Mouse (Mus musculus) myocyte (in vitro differentiated cells): Measurements from ENCODE around the gene Arrb1. TPM values are rescaled to one million over a fixed set of nuclear protein-coding genes. Genes with fewer than 3 reads are reported as not detected.

Experiments
- H3K27me3 ChIP-seq: one replicate; pipeline ENCODE4 v1.6.1; 2011; ENCODE audit not compliant: control insufficient read depth, insufficient read depth, insufficient read length
- H3K36me3 ChIP-seq: one replicate; pipeline ENCODE4 v1.6.1; 2011; ENCODE audit not compliant: control insufficient read depth, insufficient read depth
- H3K4me2 ChIP-seq: one replicate; pipeline ENCODE4 v1.6.1; 2011; ENCODE audit warnings: low read depth, control low read depth
- H3K4me3 ChIP-seq: one replicate; pipeline ENCODE4 v1.5.1; 2011; ENCODE audit warnings: mild to moderate bottlenecking, control low read depth, moderate library complexity
- H3K79me2 ChIP-seq: one replicate; pipeline ENCODE4 v1.6.1; 2011; ENCODE audit not compliant: control insufficient read depth, insufficient read depth
- H3ac ChIP-seq: one replicate; pipeline ENCODE4 v1.6.1; 2011; ENCODE audit not compliant: control insufficient read depth, insufficient read length
- CEBPB ChIP-seq: IDR thresholded peaks from 2 replicates; pipeline ENCODE4 v1.6.1; 2011; ENCODE audit warnings: mild to moderate bottlenecking, moderate library complexity; ENCODE audit not compliant: poor library complexity, insufficient read depth, severe bottlenecking
- E2F4 ChIP-seq: IDR thresholded peaks from one replicate; pipeline ENCODE4 v1.6.1; 2011; ENCODE audit warnings: mild to moderate bottlenecking, control low read depth, moderate library complexity; ENCODE audit not compliant: insufficient read depth
- MAX ChIP-seq: IDR thresholded peaks from one replicate; pipeline ENCODE4 v1.6.1; 2011; ENCODE audit warnings: low read depth, mild to moderate bottlenecking, control low read depth
- MYOD1 ChIP-seq, 3 experiments: IDR thresholded peaks; one replicate each; pipeline ENCODE4 v1.6.1; 2011; ENCODE audit warnings: control low read depth in 2 of 3, low read depth in 2 of 3, mild to moderate bottlenecking in 2 of 3, moderate library complexity in 1 of 3; ENCODE audit not compliant: insufficient read length in 2 of 3, control insufficient read depth in 1 of 3
- MYOG ChIP-seq, 3 experiments: IDR thresholded peaks; one replicate each; pipeline ENCODE4 v1.6.1; 2011; ENCODE audit warnings: control low read depth in 2 of 3, low read depth in 2 of 3, mild to moderate bottlenecking in 2 of 3; ENCODE audit not compliant: insufficient read length in 2 of 3, control insufficient read depth in 1 of 3, insufficient read depth in 1 of 3
- POLR2A ChIP-seq: IDR thresholded peaks from one replicate; pipeline ENCODE4 v1.6.1; 2011; ENCODE audit warnings: low read depth, mild to moderate bottlenecking, control low read depth, moderate library complexity; ENCODE audit not compliant: insufficient read length
- POLR2AphosphoS2 ChIP-seq: IDR thresholded peaks from one replicate; pipeline ENCODE4 v1.6.1; 2011; ENCODE audit warnings: low read depth, control low read depth; ENCODE audit not compliant: insufficient read length
- REST ChIP-seq: IDR thresholded peaks from one replicate; pipeline ENCODE4 v1.6.1; 2011; ENCODE audit warnings: mild to moderate bottlenecking, control low read depth, moderate library complexity; ENCODE audit not compliant: insufficient read depth, insufficient read length
- SRF ChIP-seq: IDR thresholded peaks from one replicate; pipeline ENCODE4 v1.6.1; 2011; ENCODE audit warnings: low read depth; ENCODE audit not compliant: control insufficient read depth, insufficient read length
- TCF12 ChIP-seq: IDR thresholded peaks from one replicate; pipeline ENCODE4 v1.6.1; 2011; ENCODE audit warnings: mild to moderate bottlenecking, control low read depth; ENCODE audit not compliant: poor library complexity, insufficient read depth, severe bottlenecking
- TCF3 ChIP-seq: IDR thresholded peaks from one replicate; pipeline ENCODE4 v1.6.1; 2011; ENCODE audit warnings: low read depth, control low read depth; ENCODE audit not compliant: insufficient read length
- USF1 ChIP-seq: IDR thresholded peaks from one replicate; pipeline ENCODE4 v1.6.1; 2011; ENCODE audit warnings: low read depth, mild to moderate bottlenecking, control low read depth, moderate library complexity
- polyA plus RNA-seq: library from polyadenylated mRNA; unstranded; fragments of >200 nt; fragmentation: generic; extraction: Trizol; gene quantifications from one replicate; pipeline ENCODE4 v1.2.1, GENCODE M21; 2012; ENCODE audit warnings: missing spikeins

The Arrb1 gene
- 5.1 TPM for polyA plus RNA-seq

GRCm38 (mm10) chr7:99534901-99535735 is at the start of gene Arrb1:
Gene Arrb1 (plus strand): TSS chr7:99535466.
- no peak for TF ChIP-seq REST
- TF ChIP-seq POLR2A = peak; percentile 42
- TF ChIP-seq MYOG (IDR thresholded peaks at IDR 0.05; ENCODE audit: control insufficient read depth in 1 of 3, insufficient read depth in 1 of 3, insufficient read length in 2 of 3, low read depth in 2 of 3) = peak in 1 of 3 experiments; percentile 17
- TF ChIP-seq CEBPB = no peak
- peak in 1 of 3 experiments; percentile 45 for TF ChIP-seq MYOD1 (IDR thresholded peaks at IDR 0.05; ENCODE audit: control insufficient read depth in 1 of 3, insufficient read length in 2 of 3, low read depth in 2 of 3)
- no peak for TF ChIP-seq E2F4
- no peak for TF ChIP-seq USF1
- no peak for TF ChIP-seq TCF12
- TF ChIP-seq POLR2AphosphoS2 = no peak
- Histone ChIP-seq H3ac (peak within 1 kb of the TSS; percentile 68), H3K36me3 (no peaks in the 10 kb centered on the region), H3K4me2 (peak within 1 kb of the TSS; percentile 69), H3K4me3 (peak within 1 kb of the TSS; percentile 21), H3K79me2 (no peaks in the 10 kb centered on the region), H3K27me3 (no peaks in the 10 kb centered on the region)

- Histone ChIP-seq H3K4me2 (no peak overlapping the region), H3K36me3 (no peaks in the 10 kb centered on the region), H3K4me3 (no peak overlapping the region), H3ac (no peak overlapping the region), H3K27me3 (no peaks in the 10 kb centered on the region), H3K79me2 (no peaks in the 10 kb centered on the region)
- no peak for TF ChIP-seq MAX
Observed at GRCm38 (mm10) chr7:99489708-99490107, 45.6 kb upstream of the Arrb1 start.

- Histone ChIP-seq H3K79me2 (no peaks in the 10 kb centered on the region), H3ac (no peak overlapping the region), H3K4me3 (no peak overlapping the region), H3K4me2 (no peak overlapping the region), H3K36me3 (no peaks in the 10 kb centered on the region), H3K27me3 (peaks cover 12% of the 10 kb centered on the region)
- no peak for TF ChIP-seq POLR2AphosphoS2
- TF ChIP-seq POLR2A = no peak
- TF ChIP-seq TCF3 = no peak
- no peak for TF ChIP-seq MYOG (IDR thresholded peaks at IDR 0.05; ENCODE audit: control insufficient read depth in 1 of 3, insufficient read depth in 1 of 3, insufficient read length in 2 of 3, low read depth in 2 of 3)
- TF ChIP-seq MAX = no peak
- no peak for TF ChIP-seq REST
- no peak for TF ChIP-seq USF1
- no peak for TF ChIP-seq SRF
- TF ChIP-seq TCF12 = no peak
- no peak for TF ChIP-seq CEBPB
- no peak for TF ChIP-seq E2F4
- no peak for TF ChIP-seq MYOD1 (IDR thresholded peaks at IDR 0.05; ENCODE audit: control insufficient read depth in 1 of 3, insufficient read length in 2 of 3, low read depth in 2 of 3)
Observed at GRCm38 (mm10) chr7:99499128-99499527, 36.1 kb upstream of the Arrb1 start.

- TF ChIP-seq POLR2A (no peak), TCF12 (no peak), SRF (no peak), E2F4 (no peak), TCF3 (no peak), USF1 (no peak), MYOD1 (IDR thresholded peaks at IDR 0.05; ENCODE audit: control insufficient read depth in 1 of 3, insufficient read length in 2 of 3, low read depth in 2 of 3) (no peak), REST (no peak), MYOG (IDR thresholded peaks at IDR 0.05; ENCODE audit: control insufficient read depth in 1 of 3, insufficient read depth in 1 of 3, insufficient read length in 2 of 3, low read depth in 2 of 3) (no peak)
- H3K4me2 ChIP-seq = no peak overlapping the region
- no peaks in the 10 kb centered on the region for H3K36me3 ChIP-seq
- H3K79me2 ChIP-seq = no peaks in the 10 kb centered on the region
- H3ac ChIP-seq = no peak overlapping the region
- H3K27me3 ChIP-seq = peaks cover 12% of the 10 kb centered on the region
- no peak overlapping the region for H3K4me3 ChIP-seq
Observed at GRCm38 (mm10) chr7:99500201-99500600, 35.1 kb upstream of the Arrb1 start.

- Histone ChIP-seq H3ac (no peak overlapping the region), H3K79me2 (no peaks in the 10 kb centered on the region), H3K36me3 (no peaks in the 10 kb centered on the region), H3K4me2 (no peak overlapping the region), H3K4me3 (no peak overlapping the region), H3K27me3 (peaks cover 12% of the 10 kb centered on the region)
- no peak for TF ChIP-seq SRF
- TF ChIP-seq MYOD1 (IDR thresholded peaks at IDR 0.05; ENCODE audit: control insufficient read depth in 1 of 3, insufficient read length in 2 of 3, low read depth in 2 of 3) = no peak
- TF ChIP-seq POLR2AphosphoS2 = no peak
- TF ChIP-seq CEBPB = no peak
- TF ChIP-seq E2F4 = no peak
Observed at GRCm38 (mm10) chr7:99500655-99501054, 34.6 kb upstream of the Arrb1 start.
